Mouse (Mus musculus) 3T3-L1 (cell line): Measurements from ENCODE around the gene Tbck.

Experiments
- DNase-seq: peaks from one replicate; pipeline ENCODE4 v3.0.0-alpha.2; 2015; ENCODE audit warnings: low read depth, low spot score

The Tbck gene

DNA sequence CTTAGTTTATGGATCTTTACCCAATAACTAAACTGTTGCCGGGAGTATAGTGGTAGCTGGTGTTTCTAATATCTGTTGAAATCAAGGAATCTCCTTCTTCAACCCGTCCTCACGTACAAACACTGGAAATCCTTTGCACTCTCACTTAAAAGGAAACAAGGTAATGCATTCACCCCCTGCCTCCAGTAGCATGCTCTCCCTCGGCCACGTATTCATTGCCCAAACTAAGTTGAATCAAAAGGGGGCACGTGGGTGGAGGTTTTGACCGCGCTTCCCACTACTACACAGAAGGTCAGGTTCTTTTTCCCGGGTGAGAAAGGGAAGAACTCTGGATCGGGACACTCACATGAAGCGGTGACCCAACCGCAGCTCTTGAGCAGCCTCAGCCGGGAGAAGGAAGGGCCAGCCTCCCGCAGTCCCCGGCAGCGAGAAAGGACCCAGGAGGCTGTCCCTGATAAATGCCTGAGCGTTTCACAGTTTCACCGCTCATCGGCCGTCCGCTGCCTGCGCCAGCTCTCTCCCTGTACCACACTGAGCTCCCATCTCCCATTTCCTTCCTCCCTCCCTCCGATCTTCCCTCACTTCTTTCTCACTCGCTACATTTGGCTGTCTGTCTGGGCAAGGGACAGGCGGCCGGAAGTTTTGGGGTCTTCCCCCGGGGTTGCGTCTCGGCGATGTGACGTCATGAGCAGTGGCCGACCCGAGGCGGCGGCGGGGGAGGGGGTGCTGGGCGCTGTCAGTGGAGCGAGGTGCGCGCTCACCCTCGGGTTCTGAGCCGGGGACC, at the start of gene Tbck:
TSS of gene Tbck (plus strand) at position 698 of the 784 bp plus-strand sequence.
- DNase-seq = peak; percentile 90

DNA sequence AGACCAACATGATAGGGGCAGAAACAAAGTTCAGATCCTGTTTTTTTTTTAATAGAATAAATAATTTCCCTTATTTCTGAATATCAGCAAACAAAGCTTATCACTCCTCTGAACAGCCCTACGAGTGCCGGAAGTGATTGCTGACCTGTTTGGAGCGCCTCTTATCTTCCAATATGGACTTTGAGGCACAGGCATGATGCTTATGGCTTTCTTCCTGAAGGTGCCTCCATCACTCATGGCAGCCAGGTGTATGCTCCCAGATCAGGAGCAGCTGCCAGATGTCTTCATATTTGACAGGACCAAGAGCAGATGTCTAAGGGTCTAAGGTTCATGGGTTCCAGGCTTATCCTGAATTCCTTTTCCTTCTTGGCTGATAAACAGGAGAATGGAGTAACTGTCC, 46.9 kb upstream of the Tbck start:
- DNase-seq = no peak

DNA sequence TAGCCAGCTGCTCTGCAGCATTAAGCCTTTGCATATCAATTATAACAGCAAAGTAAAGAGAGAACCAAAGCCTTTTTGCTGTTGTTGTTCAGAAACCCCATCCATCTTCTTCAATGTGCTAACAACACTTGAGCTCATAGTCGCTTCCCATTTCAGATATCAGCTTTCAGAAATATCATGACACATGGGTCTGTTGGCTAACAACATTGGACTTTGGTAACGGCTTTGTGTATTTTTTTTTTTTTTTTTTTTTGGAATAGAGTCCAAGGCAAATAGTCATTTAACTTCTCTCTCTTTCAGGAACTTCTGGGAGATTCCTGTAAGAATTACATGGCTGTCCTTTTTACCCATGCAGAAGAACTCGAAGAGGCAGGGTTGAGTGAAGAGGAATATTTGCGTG, 39.9 kb upstream of the Tbck start:
- DNase-seq = no peak

DNA sequence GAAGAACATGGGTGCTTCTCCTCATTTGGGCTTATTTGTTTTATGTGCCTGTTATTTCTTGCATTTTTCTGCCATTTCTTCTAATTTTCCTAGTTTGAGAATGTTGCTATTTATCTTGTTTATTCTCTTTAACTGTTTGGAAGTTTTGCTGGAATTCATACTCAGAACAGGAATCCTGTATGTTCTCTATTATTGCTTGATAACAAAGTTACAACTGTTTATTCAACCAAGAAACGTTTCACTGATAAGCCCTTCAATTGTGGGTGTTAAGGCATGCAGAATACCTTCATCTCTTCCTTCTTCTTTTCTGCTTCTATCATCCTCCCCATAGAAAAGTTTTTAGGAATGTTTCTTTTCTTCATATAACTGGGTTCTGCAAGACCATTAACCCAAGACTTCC, 37.1 kb upstream of the Tbck start:
- DNase-seq = no peak

DNA sequence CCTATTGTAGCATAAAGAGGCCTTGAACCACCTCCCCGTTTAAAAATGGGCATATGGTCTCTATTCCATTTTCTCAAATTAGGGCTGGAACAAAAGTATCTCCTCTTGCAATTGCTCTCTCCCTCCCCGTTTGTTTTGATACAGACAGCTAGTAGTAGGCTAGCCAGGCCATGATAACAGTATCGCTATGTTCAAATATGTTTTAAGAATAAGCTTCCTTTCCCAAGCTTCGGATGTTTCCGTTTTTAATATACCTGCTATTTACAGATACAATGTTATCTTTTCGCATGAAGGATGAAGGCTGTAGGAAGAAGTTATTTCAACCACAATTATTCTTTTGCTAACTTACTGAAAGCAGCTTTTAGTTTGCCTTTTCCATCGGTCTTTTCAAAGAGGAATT, 34.6 kb upstream of the Tbck start:
- no peak for DNase-seq

DNA sequence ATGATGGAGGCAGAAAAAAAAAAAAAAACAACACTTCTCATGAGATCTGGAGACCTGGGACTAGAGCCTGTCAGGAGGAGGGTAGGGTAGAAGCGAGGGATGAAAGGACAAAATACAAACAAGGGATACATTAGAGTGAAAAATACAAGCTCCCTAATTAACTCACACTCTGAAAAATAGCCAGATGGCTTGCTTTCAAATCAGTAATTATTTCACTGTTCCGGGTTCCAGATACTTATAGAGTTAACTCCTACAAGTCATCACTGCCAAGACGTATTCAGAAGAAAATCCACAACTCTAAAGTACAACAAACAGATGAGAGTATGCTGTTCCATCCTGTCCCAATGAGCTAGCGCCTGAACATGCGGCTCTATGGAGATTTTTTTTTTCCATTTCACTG, 33.8 kb upstream of the Tbck start:
- DNase-seq = no peak

DNA sequence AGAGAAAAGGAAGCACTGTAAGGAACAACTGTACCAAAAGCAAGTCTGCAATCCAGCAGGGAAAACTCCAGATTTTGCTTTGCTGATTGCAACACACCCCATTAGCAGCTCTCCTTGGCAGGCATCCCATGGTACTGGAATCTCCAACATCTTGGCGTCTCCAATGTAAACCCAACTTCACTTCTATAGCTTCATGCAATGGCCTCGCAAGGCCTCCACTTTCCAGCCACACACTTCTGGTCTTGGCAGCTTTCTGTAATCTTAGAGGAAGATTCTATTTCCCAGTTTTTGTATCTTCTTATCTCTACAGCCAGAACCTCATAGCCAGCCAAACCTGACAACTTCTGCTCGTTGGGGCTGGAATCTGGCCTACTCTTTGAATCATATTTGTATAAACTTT, 32.2 kb upstream of the Tbck start:
- peak; percentile 47 for DNase-seq

DNA sequence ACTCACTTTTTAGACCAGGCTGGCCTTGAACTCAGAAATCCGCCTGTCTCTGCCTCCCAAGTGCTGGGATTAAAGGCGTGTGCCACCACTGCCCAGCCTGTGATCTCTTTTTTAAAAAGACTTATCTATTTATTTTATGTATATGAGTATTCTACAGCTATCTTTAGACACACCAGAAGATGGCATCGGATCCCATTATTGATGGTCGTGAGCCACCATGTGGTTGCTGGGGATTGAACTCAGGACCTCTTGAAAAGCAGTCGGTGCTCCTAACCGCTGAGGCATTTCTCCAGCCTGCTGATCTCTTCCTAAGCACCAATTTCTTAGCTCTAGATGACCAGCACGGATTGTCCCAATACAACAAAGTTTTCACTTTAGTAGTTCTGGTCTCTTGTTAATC, 30.0 kb upstream of the Tbck start:
- no peak for DNase-seq

DNA sequence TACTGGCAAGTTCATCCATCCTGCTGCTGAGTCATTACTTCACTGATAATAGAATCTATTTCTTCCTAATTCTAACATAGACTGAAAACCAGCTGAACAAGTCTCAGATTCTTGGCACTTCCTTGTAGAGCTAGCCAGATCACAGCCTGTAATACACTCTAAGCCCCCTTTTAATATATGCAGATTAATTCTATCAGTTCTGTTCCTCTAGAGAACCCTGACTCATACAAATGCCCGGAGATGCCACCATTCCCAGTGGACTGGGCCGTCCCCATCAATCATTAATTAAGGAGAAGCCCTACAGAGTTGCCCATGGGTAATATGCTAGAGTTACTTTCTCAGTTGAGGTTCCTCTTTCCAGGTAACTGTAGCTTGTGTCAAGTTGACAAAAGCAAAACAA, 28.0 kb upstream of the Tbck start:
- DNase-seq = no peak

DNA sequence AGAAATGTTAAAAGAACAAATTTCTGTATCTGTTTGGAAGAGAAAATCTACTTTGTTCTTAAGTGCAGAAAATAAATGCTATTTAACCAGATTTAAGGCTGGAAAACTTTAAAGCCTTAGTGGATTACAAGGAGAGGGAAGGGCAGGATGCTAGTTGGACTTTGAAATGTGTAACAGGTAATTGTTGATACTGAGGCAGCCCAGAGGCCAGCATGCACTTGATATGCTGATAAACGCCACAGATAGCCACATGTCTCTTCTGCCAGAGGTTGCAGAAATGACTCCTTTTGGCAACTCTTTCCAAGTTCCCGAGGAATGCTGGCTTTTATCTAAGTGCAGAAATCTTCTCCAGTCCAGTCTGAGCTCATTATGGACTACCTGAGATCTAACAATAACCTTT, 6.5 kb upstream of the Tbck start:
- DNase-seq = no peak

DNA sequence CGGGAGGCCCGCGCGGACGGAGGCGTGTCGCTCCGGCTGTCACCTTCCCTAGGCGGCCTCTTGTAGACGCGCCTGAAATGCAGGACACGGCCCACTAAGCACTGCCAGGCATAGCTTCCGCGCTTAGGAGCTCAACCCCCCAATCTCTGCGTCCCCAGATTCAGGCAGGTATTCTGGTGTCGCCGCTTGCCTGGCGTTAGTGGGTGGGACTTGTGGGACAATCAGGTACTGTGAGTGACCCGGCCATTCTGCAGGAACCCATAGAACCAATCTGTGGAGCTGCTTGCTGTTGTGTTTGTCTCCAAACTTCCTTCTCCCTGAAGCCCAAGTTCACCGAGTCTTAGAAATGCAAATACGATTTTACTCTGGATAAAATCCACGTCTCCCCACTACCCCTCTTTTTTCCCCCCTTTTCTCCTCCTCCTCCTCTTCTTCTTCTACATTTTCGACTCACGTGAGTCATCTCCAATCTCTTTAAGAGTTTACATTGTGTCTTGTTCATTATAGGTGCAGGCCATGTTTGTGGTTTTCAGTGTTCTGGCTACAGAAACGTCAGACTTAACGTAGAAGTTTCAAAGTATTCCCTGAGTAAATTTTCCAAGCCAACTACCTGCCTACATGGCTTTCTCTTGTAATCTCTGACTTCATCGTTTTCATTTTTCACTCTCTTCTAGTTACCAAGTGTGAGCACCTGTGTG, 436 bp downstream of the Tbck start, which contains the start of gene Aimp1:
TSS of gene Aimp1 (minus strand) at position 140 of the 698 bp plus-strand sequence.
- no peak for DNase-seq

DNA sequence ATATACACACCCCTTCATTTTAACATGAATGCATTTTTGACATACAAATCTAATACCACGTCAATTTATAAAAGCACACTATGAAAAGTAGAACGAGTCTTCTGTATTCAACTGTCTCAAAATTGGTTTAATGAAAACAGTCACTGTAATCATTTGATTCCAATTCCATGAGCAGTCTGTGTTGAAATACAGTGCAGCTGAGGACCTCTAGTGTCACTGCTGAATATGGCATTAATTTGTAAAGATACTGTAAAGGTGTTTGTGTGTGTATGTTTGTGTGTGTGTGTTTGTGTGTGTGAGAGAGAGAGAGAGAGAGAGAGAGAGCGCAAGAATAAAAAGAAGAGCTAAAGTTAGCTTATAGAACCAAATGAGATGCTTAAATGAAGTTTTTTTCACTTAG, 17.4 kb downstream of the Tbck start:
- peak; percentile 70 for DNase-seq

DNA sequence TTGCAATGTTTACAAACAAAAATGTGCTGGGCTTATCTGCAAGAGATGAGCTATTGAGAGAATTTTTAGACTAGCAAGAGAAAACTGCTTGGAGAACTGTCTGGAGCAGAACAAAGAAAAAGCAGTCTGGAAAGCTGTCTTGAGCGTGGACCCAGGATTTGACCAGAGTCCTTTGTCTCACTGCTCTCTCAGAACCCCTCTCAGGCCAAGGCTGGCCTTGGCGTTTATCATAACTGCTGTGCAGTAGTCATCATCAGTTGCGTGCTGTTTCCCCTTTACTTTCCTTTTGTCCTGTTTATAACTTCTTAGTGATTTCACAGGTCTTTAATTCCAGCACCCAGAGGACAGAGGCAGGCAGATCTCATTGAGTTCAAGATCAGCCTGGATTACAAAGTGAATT, 20.3 kb downstream of the Tbck start:
- DNase-seq = no peak

DNA sequence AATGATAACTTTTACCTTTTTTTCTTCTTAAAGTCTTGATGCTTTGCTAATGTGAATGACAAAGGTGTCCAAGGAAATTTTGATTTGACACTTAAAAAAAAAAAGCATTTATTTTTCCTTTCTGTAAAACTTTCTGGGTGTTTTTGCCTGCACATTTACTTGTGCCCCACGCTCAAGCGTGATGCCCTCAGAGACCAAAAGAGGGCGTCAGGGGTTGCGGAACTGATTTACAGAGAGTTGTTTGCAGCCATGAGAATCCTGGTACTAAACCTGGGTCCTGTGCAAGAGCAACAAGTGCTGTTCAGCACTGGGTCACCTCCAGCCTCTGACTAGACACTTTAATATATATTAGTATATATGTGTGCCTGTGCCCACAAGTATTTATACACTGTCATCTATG, 23.0 kb downstream of the Tbck start:
- DNase-seq = no peak

DNA sequence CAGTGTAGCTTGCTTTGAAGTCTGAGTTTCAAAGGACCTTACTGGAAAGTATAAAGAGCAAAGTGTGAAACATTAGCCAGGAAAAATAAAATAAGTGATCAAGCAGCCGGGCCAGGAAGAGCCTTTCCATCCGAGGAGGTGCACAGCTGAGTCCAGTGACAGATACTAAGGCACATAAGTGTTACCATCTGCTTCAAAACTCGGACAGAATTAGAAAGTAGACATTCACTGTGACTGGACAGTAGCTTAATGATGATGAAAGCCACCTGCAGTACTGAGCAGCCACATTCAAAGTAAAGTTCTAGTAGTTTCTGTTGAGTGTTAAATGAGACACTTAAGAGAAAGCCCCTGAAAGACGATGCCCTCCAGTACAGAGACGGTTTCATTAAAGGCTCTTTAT, 30.0 kb downstream of the Tbck start:
- DNase-seq = no peak

DNA sequence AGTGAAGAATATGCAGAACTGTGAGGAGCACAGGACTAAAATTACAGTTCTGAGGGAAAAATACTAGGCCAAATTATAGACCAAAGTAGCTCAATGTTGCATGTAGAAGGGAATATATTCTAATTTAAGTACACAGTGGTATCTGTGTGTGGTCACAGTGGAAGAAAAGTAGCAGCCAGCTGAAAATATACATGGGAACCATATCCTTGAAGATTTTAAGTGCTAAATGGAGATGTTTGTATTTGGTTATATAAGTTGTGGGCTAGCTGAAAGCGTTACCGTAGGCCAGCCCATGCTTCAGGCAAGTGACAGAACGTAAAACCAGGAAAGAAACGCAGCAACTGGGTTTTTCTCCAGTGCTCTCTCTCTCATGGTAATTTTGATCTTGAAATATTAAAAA, 33.4 kb downstream of the Tbck start:
- DNase-seq = no peak

DNA sequence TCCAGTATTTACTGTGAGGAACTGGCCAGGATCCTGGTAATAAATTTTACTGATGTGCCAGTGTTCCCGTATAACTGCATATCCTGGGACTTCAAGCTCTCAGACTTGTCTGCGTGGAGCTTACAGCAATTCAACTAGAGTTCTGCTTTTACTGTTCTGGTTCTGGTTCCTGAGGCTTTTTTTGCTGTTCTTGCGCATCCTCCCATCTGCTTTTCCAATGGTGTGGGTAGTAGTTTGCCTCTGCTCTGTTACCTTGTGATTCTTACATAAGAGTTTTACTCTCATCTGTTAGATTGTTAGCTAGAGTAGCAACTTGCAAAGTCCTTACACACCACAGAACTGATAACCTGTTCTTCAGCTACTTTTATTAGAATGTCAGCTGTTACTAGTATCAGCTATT, 40.4 kb downstream of the Tbck start:
- no peak for DNase-seq

DNA sequence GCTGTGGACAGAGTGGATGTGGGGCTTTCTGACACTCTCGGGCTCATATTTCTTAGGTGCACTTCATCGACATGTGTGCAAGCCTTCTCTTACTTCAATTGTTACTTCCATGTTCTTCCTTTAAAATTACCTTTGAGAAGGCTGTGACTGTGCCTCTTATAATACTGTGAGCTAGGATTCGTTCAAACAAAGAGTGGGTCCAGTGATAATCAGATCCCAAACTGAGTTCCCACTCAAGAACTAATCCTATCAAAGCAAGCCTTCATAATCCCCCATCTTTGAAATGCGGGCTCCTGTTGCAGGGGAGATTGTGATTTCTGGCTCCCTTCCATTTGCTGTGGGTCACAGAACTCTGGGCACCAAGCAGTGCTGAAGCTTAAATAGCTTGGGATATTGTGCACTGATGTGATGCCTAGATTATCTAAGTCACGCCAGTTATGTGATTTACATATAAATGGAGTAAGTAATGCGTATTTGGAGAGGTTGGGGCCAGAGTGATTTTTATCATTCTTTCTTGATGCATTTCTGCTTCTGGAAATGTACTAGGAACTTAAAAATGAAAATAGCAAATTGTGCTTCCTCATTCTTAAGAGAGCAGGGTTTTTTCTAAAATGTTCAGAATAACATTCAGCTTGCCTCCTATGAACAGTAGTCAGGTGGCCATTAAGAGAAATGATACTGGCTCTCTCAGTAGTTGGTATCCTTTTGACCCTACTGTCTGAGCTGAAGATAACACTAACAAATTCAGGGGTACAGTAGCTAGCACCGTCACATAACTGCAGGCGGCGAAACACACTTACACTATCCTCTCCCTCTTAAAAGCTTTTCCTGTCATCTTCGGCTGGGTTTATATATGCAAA, 60.6 kb downstream of the Tbck start:
- DNase-seq = no peak

DNA sequence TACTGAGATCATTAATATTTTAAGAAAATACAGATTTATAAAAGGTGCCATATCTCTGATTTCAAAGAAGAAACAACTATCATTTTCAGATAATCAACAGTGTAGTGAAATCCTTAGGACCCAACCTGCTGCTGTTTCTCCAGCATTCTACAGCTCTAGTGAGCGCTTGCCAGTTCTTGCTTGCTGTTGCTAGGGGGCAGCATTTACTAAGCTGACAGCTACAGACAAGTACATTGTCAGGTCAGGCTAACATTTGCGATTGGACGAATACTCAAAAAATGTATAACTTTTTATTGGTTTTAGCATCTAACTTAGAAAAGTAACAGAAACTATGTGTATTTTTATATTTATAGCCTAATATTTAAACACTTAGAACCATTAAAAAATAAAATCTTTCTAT, 63.1 kb downstream of the Tbck start:
- peak; percentile 82 for DNase-seq

DNA sequence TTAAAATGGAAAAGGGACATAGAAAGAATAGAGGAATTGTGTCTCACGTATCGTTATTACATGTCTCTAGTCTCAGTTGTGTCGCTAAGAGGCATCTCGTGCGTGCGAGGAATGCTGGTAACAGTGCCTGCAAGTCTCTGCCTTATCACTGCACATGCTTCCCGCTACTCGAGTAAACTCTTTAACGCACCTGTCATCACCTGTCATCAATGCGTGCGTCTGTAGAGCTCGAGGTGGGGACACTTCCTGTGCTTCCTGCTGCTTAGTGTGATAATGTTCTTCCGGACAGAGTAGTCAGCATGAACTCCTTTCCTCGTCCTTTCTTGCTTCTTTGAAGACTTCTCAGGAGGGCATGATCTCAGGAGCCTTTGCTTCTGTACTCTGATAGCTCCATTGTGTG, 63.8 kb downstream of the Tbck start:
- peak; percentile 5 for DNase-seq

DNA sequence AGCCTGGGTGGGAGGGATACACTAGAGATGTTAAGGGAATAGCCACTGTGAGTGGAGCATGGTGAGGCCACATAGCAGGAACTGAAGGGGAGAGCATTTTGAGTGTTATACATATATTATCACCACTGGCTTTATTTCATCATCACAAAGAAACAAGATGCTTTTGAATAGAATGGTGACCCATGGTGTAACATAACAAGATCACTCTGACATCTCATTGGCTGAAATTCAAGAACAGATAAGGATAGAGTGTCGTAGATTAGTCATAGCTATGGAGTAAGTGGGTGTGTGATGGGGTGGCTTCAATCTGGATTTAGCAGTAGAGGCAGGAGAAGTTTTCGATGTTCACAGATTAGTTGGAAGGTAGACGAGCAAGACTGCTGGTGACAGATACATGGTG, 64.8 kb downstream of the Tbck start:
- peak; percentile 47 for DNase-seq

DNA sequence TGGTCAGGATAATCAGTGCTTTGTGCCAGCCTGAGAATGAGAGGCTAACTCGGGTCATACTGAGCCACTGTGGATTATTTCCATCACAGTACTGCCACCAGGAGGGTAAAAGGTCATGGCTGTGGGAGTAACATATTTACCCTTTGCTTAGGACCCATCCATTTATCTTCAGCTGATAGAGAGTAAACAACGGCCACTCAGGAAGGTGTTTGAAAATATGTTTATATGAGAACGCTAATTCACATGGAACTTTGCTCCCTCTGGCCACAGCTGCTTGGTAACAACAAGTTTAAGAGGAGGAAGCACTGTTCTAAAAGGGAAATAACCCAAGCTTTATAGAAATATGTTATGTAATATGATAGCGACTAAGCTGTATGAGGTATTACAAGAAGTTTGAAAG, 68.8 kb downstream of the Tbck start:
- no peak for DNase-seq
